Mouse (Mus musculus) forebrain, embryonic 13.5 days (tissue): Measurements from ENCODE around the gene Esyt1. TPM values are rescaled to one million over a fixed set of nuclear protein-coding genes. Genes with fewer than 3 reads are reported as not detected.
A peak's percentile ranks its signal among the peaks of the same experiment; 100 is the strongest.
"Not testable (repeated sequence)": the region's sequence is repeated elsewhere in the genome, so short reads cannot be mapped to it uniquely, and the experiment has no call there.

ENCODE experiments used
- ATAC-seq: fragments of 200-750 bp; cut with Nextera tagmentation; 2 replicates; pipeline ENCODE4 v1.8.0; 2017
- H3K27ac ChIP-seq: fragments of 300-500 bp; sonication (generic); 2 replicates; pipeline ENCODE4 v1.5.1; 2015; ENCODE audit warnings: inconsistent platforms, mild to moderate bottlenecking, moderate library complexity
- H3K27me3 ChIP-seq: fragments of 300-500 bp; sonication (generic); 2 replicates; pipeline ENCODE4 v1.6.1; 2015; ENCODE audit warnings: mild to moderate bottlenecking, inconsistent platforms
- H3K36me3 ChIP-seq: fragments of 300-500 bp; sonication (generic); 2 replicates; pipeline ENCODE4 v1.6.1; 2015; ENCODE audit warnings: mild to moderate bottlenecking, inconsistent platforms; ENCODE audit not compliant: poor library complexity, severe bottlenecking
- H3K4me1 ChIP-seq: fragments of 300-500 bp; sonication (generic); 2 replicates; pipeline ENCODE4 v1.6.1; 2015; ENCODE audit warnings: inconsistent platforms
- H3K4me2 ChIP-seq: fragments of 300-500 bp; sonication (generic); 2 replicates; pipeline ENCODE4 v1.6.1; 2015; ENCODE audit warnings: inconsistent platforms, mild to moderate bottlenecking, moderate library complexity
- H3K4me3 ChIP-seq: fragments of 300-500 bp; sonication (generic); 2 replicates; pipeline ENCODE4 v1.5.1; 2015; ENCODE audit warnings: mild to moderate bottlenecking, inconsistent platforms
- H3K9ac ChIP-seq: fragments of 300-500 bp; sonication (generic); 2 replicates; pipeline ENCODE4 v1.6.1; 2015; ENCODE audit warnings: mild to moderate bottlenecking, inconsistent platforms
- H3K9me3 ChIP-seq: fragments of 300-500 bp; sonication (generic); replicated peaks from 2 replicates; pipeline ENCODE4 v1.6.1; 2016; ENCODE audit warnings: inconsistent platforms
- WGBS: fragments of 180-500 bp; shearing (Covaris S2); methylation state at CpG from one replicate; pipeline ENCODE4 v1.1.7; 2015; 5-methylcytosine and 5-hydroxymethylcytosine counted together
- polyA plus RNA-seq: library from polyadenylated mRNA; unstranded; fragments of >200 nt; fragmentation: Nextera tagmentation; extraction: Ambion mirVana; gene quantifications from 2 replicates; pipeline ENCODE4 v1.2.1, GENCODE M21; 2015

The Esyt1 gene
- polyA plus RNA-seq, 1 experiment from 2014 or later, result 7.0 TPM

DNA sequence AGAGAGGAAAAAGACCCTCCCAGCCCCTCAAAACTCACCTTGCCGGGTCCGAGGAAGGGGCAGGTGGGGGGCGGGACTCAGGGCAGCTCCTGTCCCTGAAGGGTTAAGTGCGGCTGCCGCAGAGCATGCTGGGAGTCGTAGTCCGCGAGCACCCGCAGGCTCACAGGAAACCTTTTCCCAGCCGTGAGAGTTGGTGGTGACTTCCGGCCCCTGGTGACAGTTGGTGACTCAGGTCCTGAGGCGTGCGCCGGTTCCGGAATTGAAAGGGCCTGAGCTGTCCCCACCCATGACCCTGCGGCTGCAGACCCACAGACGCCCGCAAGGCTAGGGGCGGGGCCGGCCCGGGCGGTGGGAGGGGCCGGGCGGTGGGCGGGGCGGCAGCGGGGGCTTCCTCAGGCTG is 27.1 kb downstream of the Esyt1 start, which contains the start of gene Myl6b:
Gene Myl6b, minus strand, starts transcription at position 96 of the 400 bp plus-strand sequence.
- ATAC-seq, result peak; percentile 79
- peaks cover 3% of the 10 kb centered on the region; the same call in 1 of the 2 replicates for H3K27me3 ChIP-seq
- peaks cover 22% of the 10 kb centered on the region for H3K4me1 ChIP-seq
- 0% methylated on average over 26 of the region's 27 CpGs for WGBS
- peak within 1 kb of the TSS; percentile 65 for H3K9ac ChIP-seq
- no peaks in the 10 kb centered on the region for H3K9me3 ChIP-seq
- H3K4me2 ChIP-seq, result peak within 1 kb of the TSS; percentile 81
- H3K36me3 ChIP-seq, result no peaks in the 10 kb centered on the region
- peak within 1 kb of the TSS; percentile 72 for H3K4me3 ChIP-seq
- H3K27ac ChIP-seq, result peak within 1 kb of the TSS; percentile 65

DNA sequence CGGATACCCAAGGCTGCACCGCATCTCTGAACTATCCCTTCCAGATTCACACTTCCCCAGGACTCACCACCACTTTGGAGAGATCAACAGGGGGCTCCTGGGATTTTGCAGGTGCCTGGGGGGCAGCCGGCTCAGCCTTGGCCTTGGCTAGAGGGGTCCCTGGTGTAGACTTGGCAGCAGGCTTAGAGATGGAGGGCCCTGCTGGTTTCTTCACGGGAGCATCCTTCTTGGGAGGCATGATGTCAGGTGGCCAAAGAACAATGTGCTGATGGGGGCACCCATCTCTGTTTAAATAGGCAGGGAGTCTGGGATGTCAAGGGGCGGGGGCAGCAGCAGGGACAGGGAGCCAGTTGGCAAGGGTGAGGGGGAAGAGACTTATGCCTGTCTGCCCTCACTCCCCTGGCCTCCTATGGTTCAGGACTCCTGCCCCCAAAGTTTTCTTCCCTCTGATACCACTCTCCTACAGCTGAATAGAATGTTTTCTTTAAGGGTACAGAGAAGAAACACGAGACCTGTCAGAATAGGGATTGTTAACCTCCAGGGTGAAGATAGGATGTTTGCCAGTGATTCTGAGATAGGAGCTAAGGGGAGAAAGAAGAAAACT is 28.4 kb downstream of the Esyt1 start:
- 31% methylated on average over 6 of the region's 6 CpGs for WGBS
- ATAC-seq, result no peak
- H3K4me1 ChIP-seq, result peaks cover 28% of the 10 kb centered on the region
- no peaks in the 10 kb centered on the region for H3K36me3 ChIP-seq
- H3K4me2 ChIP-seq, result no peak overlapping the region
- 0 out of 2 replicates have a peak overlapping the region, but pooled peaks have one; percentile 10 for H3K9ac ChIP-seq
- H3K27me3 ChIP-seq, result peaks cover 3% of the 10 kb centered on the region; the same call in 1 of the 2 replicates
- H3K9me3 ChIP-seq, result no peaks in the 10 kb centered on the region
- H3K4me3 ChIP-seq, result no peak overlapping the region
- no peak overlapping the region for H3K27ac ChIP-seq

DNA sequence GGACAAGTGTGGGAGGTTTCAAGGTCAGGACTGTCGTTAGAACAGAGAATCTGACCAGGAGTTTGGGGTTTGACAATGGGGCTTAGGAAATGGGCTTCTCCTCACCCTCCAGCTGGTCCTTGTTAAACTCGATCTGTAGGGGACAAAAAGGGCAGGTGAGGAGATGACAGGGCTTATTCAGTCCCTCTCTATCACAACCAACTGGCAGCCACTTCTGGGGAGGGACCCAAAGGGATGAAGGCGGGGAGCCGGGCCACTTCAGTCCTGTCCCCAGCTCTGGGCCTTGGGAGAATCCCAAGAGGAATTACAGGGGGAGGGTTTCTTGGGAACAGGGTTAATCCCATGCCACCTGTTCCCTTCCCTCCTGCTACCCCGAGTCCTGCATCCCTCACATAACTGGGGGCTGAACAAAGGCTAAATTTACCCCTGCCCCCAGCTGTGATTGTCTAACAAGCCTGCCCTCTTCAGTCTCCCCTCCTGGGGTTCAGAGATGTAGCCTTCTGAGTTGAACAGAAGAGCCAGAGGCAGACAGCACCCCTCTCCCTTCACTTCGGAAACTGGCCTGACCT is 29.1 kb downstream of the Esyt1 start:
- Histone ChIP-seq H3K4me2 (no peak overlapping the region), H3K27me3 (peaks cover 3% of the 10 kb centered on the region; the same call in 1 of the 2 replicates), H3K36me3 (peaks cover 5% of the 10 kb centered on the region), H3K4me1 (peaks cover 35% of the 10 kb centered on the region), H3K4me3 (no peak overlapping the region), H3K9ac (0 out of 2 replicates have a peak overlapping the region, but pooled peaks have one; percentile 10), H3K9me3 (no peaks in the 10 kb centered on the region), H3K27ac (no peak overlapping the region)
- WGBS, result 25% methylated on average over 6 of the region's 6 CpGs
- ATAC-seq, result no peak

DNA sequence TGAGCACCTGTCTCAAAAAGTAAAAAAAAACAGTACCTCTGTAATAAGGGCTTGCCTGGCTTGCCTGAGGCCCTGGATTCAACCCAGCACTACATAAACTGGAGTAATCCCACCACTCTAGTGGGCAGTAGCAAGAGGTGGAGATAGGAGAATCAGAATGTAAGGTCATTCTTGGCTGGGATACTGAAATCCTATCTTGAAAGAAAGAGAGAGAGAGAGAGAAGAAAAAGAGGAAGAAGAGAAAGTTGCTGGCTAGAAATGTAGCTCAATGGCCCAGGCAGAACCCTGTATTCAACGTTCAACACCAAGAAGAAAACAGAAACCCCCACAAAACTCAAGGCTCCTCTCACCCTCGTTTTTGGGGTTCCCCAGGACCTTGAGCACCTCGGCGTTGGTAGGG is 29.8 kb downstream of the Esyt1 start:
- H3K27me3 ChIP-seq, result peaks cover 3% of the 10 kb centered on the region; the same call in 1 of the 2 replicates
- H3K4me2 ChIP-seq, result no peak overlapping the region
- H3K9me3 ChIP-seq, result no peaks in the 10 kb centered on the region
- H3K27ac ChIP-seq, result no peak overlapping the region
- H3K4me1 ChIP-seq, result peaks cover 41% of the 10 kb centered on the region
- H3K4me3 ChIP-seq, result no peak overlapping the region
- no peak for ATAC-seq
- 79% methylated on average over 4 of the region's 4 CpGs for WGBS
- no peak overlapping the region for H3K9ac ChIP-seq
- H3K36me3 ChIP-seq, result peaks cover 11% of the 10 kb centered on the region

DNA sequence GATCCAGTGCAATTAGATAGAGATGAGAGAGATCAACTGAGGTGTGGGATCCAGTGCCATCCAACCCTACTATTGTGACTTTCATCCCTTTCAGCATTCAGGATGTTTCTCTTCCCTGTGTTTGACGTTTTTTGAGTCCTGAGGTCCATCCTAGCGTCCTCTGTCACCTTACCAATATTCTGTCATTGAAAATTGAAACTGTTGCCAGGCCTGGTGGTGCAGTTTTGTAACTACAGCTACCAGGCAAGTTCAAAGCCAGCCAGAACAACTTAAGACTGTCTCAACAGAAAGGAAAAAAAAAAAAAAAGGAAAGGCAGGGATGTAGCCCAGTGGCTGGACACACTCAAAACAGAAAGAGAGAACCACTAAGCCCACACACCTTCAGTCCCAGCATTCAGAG is 30.4 kb downstream of the Esyt1 start:
- H3K4me1 ChIP-seq, result peaks cover 41% of the 10 kb centered on the region
- no peak overlapping the region for H3K27ac ChIP-seq
- H3K9me3 ChIP-seq, result no peaks in the 10 kb centered on the region
- peak overlapping the region; percentile 73; the same call in 1 of the 2 replicates for H3K4me3 ChIP-seq
- H3K4me2 ChIP-seq, result peak overlapping the region; percentile 82
- H3K27me3 ChIP-seq, result peaks cover 3% of the 10 kb centered on the region; the same call in 1 of the 2 replicates
- 76% methylated on average over 2 of the region's 2 CpGs for WGBS
- no peak overlapping the region for H3K9ac ChIP-seq
- peaks cover 18% of the 10 kb centered on the region for H3K36me3 ChIP-seq
- ATAC-seq, result no peak

DNA sequence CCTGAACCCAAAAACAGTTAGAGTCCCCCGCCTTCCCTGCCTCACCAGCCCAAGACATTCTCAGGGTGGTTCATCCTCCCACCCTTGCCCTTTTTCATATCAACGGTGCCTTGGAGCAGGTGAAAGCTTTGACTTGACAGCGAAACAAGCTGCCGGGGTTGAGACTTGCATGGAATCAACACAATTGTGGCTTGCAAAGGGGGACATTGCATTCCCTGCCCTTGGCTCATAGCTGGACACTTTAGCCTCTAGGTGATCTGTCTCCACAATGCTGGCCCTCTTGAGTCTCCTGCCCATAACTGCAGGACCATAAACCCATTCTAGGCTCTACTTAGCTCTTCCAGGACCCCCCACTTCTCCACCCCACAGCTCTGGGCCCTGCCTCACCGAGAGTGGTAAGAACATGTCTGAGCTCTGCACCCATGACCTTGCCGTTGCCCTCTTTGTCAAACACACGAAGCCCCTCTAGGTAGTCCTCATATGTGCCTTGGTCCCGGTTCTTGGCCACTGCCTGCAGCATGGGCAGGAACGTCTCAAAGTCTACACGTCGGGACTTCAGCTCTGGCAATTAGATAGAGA is 30.9 kb downstream of the Esyt1 start:
- Histone ChIP-seq H3K9ac (peak overlapping the region; percentile 78), H3K4me2 (peak overlapping the region; percentile 82), H3K27me3 (peaks cover 3% of the 10 kb centered on the region; the same call in 1 of the 2 replicates), H3K4me1 (peaks cover 41% of the 10 kb centered on the region), H3K9me3 (no peaks in the 10 kb centered on the region), H3K4me3 (peak overlapping the region; percentile 73), H3K27ac (peak overlapping the region; percentile 85), H3K36me3 (peaks cover 23% of the 10 kb centered on the region)
- no peak for ATAC-seq
- WGBS, result 65% methylated on average over 11 of the region's 11 CpGs

DNA sequence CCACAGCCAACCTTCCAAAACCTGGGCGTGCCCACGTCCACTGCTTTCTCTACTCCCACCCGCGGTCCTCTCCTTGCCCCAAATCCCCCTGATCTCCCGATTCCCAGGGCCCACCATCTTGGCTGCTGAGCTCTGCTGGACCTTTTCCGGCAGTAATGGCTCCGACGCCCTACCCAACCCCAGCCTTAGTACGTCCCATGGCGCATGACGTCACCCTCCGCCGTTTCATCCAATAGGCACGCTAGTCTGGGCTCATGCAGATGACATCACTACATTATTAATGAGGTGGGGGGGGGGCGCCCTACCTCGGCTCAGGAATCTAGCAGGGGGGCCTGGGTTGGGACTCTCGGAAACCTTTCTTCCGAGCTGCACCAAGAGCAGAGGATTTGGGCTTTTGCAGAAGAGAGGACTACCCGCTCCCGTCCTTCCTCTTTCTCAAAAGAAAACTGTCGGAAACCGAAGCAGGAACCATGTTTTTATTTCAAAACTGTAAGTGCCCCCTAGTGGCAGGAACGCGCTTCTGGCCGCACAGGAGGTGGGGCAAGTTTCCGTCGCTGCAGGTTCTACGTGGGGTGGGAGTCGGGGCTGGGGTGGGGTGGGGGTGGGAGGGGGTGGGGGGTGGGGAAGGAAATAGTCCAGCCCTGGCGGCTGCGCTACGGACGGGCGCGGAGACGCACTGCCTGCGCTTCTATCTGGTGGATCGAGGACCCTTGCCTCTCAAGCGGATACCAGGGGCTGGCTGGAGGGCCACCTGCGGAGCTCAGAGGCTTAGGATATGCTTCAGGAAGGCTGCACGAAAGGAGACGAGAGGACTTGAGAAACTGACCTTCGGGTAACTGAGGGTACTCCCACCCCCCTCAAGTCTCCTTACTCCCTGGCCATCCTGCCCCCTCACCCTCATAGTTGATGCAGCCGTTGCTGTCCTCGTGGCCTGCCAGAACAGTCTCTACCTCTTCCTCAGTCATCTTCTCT is 31.7 kb downstream of the Esyt1 start, which contains the start of gene Myl6:
Gene Myl6, minus strand, starts transcription at position 451 of the 972 bp plus-strand sequence.
- no peaks in the 10 kb centered on the region for H3K9me3 ChIP-seq
- peaks cover 3% of the 10 kb centered on the region; the same call in 1 of the 2 replicates for H3K27me3 ChIP-seq
- H3K27ac ChIP-seq, result peak within 1 kb of the TSS; percentile 85
- peak within 1 kb of the TSS; percentile 73 for H3K4me3 ChIP-seq
- peaks cover 31% of the 10 kb centered on the region for H3K36me3 ChIP-seq
- H3K9ac ChIP-seq, result peak within 1 kb of the TSS; percentile 88
- peak; percentile 95 for ATAC-seq
- WGBS, result under 1% methylated on average over 45 of the region's 45 CpGs
- peak within 1 kb of the TSS; percentile 82 for H3K4me2 ChIP-seq
- peaks cover 36% of the 10 kb centered on the region for H3K4me1 ChIP-seq

DNA sequence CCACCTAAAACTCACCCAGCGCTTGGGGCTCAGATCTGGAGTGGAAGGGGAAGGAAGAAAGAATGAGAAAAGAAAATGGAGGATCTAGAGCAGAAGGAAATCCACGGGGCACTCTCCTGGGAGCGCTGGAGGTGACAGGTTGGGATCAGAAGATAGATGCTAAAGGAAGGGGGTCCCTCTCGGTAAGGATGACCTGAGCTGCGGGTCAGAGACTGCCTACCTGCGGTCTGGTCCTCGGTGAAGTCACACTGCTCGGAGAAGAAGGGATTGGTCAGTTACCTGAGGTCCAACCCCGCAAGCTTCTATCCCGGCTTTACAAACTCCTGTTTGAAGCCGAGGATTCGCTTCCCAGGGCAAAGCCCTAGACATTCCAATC is 32.4 kb downstream of the Esyt1 start:
- Histone ChIP-seq H3K27me3 (peaks cover 3% of the 10 kb centered on the region; the same call in 1 of the 2 replicates), H3K4me2 (peak overlapping the region; percentile 82), H3K9me3 (no peaks in the 10 kb centered on the region), H3K9ac (peak overlapping the region; percentile 88), H3K36me3 (peaks cover 37% of the 10 kb centered on the region), H3K4me3 (peak overlapping the region; percentile 73), H3K4me1 (peaks cover 35% of the 10 kb centered on the region), H3K27ac (peak overlapping the region; percentile 85)
- WGBS, result under 1% methylated on average over 12 of the region's 12 CpGs
- no peak for ATAC-seq

DNA sequence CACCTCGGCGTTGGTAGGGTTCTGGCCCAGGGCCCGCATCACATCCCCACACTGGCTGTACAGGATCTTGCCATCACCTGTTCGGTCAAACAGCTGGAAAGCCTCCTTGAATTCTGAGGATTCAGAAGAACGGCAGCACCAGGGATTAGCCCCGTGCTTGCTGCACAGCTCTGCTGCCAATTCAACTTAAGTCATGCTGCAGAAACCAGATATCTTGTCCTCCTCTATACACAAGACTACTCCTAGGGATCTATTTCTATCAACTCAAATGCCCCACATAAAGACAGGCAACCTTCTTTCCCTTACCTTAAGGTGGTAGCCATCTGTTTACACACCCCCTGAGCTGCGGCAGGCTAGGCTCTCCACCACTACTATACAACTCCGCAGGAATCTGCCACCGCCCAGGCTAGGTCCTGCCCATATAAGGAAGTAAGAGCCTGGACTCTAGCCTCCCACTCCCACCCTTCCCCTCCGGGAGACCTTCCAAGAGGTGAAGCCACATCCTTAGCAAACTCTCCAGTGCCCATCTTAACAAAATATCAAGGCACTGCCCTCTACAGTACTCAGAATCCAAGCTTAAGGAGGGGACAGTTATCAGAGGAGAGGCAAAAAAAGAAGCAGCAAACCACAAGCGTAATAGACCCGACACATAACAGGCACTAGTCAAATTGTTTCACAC is 32.9 kb downstream of the Esyt1 start:
- H3K4me1 ChIP-seq, result peaks cover 29% of the 10 kb centered on the region
- H3K9ac ChIP-seq, result peak overlapping the region; percentile 88
- WGBS, result 27% methylated on average over 12 of the region's 12 CpGs
- H3K27me3 ChIP-seq, result peaks cover 3% of the 10 kb centered on the region; the same call in 1 of the 2 replicates
- peak overlapping the region; percentile 82 for H3K4me2 ChIP-seq
- H3K9me3 ChIP-seq, result no peaks in the 10 kb centered on the region
- H3K4me3 ChIP-seq, result peak overlapping the region; percentile 73
- peaks cover 43% of the 10 kb centered on the region for H3K36me3 ChIP-seq
- peak; percentile 20 for ATAC-seq
- peak overlapping the region; percentile 85 for H3K27ac ChIP-seq

DNA sequence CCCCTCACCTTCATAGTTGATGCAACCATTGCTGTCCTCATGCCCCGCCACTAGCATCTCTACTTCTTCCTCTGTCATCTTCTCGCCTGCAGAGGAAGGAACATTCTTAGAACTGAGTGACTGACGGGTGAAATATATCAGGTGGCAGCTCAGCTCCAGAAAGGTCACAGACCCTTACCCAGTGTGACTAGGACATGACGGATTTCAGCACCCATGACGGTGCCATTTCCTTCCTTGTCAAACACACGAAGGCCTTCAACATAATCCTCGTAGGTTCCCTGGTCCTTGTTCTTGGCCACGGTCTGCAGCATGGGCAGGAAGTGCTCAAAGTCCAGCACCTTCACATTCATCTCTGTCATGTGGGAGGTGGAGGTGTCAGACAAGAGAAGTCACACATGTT is 33.6 kb downstream of the Esyt1 start:
- not testable (repeated sequence) for ATAC-seq
- 0 out of 2 replicates have a peak overlapping the region, but pooled peaks have one; percentile 85 for H3K27ac ChIP-seq

DNA sequence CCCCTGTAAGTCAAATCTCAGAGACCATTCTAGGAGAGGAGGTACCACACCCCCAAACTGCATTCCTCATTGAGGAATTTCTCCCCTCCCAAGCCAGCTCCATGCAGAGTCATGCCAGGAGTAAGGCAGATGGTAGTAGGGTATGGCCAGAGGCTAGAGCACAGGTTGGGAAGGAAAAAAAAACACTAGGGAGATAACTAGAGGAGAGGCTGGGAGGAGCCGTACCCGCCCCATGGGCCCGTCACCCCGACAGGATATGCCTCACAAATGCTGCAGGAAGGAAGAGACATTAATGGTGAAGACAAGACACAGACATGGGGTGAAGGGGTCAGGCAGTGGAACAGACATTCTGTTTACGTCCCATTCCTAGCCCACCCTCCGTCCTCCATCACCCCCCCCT is 34.2 kb downstream of the Esyt1 start:
- Histone ChIP-seq H3K27me3 (no peaks in the 10 kb centered on the region), H3K27ac (no peak overlapping the region), H3K4me1 (peaks cover 28% of the 10 kb centered on the region), H3K36me3 (peaks cover 55% of the 10 kb centered on the region), H3K4me2 (peak overlapping the region; percentile 82), H3K9me3 (no peaks in the 10 kb centered on the region), H3K4me3 (peak overlapping the region; percentile 73; the same call in 1 of the 2 replicates), H3K9ac (peak overlapping the region; percentile 40; the same call in 1 of the 2 replicates)
- 85% methylated on average over 6 of the region's 6 CpGs for WGBS
- ATAC-seq, result no peak

More for the DNA sequence above, 33.6 kb downstream of the Esyt1 start:
- not testable (repeated sequence) for H3K27me3 ChIP-seq, H3K9me3 ChIP-seq
- H3K4me1 ChIP-seq, result peaks cover 28% of the 10 kb centered on the region
- peaks cover 50% of the 10 kb centered on the region for H3K36me3 ChIP-seq
- WGBS, result 83% methylated on average over 8 of the region's 8 CpGs
- peak overlapping the region; percentile 82 for H3K4me2 ChIP-seq
- peak overlapping the region; percentile 88 for H3K9ac ChIP-seq
- peak overlapping the region; percentile 73; the same call in 1 of the 2 replicates for H3K4me3 ChIP-seq
